Mouse (Mus musculus): ENCODE data around the gene Def6. TPM values are rescaled to one million over a fixed set of nuclear protein-coding genes. Genes with fewer than 3 reads are reported as not detected.

Def6 gene
- polyA plus RNA-seq, 1 experiment from 2014 or later, result 5.6 TPM

DNA sequence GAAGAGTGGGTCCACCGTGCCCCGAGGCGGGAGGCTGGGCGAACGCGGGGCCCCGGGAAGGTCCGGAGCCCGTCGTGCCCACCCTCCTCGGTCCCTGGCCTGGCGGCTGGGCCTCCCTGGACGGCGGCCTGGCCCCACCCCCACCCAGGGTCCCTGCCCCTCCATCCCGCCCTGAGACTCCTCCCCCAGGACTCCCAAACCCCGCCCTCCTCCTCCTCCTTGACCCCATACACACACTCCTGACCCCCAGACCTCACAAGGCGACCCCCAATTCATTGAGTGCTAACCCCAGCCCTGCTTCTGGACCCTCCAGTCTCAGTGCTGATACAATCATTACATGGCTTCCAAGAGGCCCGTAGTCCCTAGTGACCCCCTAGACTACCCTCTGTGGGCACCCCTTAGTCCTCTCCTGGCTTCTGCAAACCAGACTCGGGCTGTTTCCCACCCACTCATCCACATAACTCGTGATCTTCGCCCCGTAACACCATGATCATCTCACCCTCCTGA lies 30.0 kb upstream of the Def6 start:
- Histone ChIP-seq H3K4me3 (ENCODE audit: low read depth, low read length) (peak overlapping the region; percentile 76), H3K27ac (replicated peaks; ENCODE audit: low read depth, low read length) (peak overlapping the region; percentile 92), H3K9me3 (ENCODE audit: control insufficient read depth, low read length) (no peaks in the 10 kb centered on the region), H3K4me2 (ENCODE audit: low read depth, severe bottlenecking) (peak overlapping the region; percentile 99), H3K36me3 (ENCODE audit: control insufficient read depth, insufficient read depth, low read length) (no peaks in the 10 kb centered on the region), H3K9ac (ENCODE audit: low read length) (peak overlapping the region; percentile 92), H3K27me3 (ENCODE audit: control insufficient read depth, insufficient read depth, low read length) (no peaks in the 10 kb centered on the region), H3K4me1 (ENCODE audit: control insufficient read depth, insufficient read depth, low read length) (peaks cover 10% of the 10 kb centered on the region)
- 9% methylated on average over 21 of the region's 22 CpGs for WGBS
- ATAC-seq (ENCODE audit: insufficient number of reproducible peaks, low FRiP score, low TSS enrichment, low read depth), result peak; percentile 52
- peak; percentile 78 for DNase-seq (ENCODE audit: low spot score)

DNA sequence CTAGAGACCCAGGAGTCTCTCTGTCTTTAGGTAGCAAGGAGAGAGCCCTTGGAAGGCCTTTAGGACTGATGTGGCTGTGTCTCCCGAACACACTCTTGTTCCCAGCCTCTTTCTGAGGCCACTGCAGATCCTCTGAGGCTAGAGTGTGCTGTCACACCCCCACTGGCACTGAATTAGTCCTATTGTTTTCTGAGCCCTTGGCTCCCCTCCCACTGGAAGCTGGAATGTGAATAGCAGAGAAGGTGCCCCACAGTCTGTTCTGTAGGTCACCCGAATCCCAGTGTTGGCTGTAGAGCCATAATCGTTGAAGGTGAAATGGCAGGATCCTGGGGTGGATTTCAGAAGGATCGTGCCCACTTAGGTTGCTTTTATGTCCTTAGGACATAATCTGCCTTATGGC lies 27.2 kb upstream of the Def6 start:
- Histone ChIP-seq H3K4me2 (ENCODE audit: low read depth, severe bottlenecking) (no peak overlapping the region), H3K9ac (ENCODE audit: low read length) (no peak overlapping the region)
- WGBS, result 71% methylated on average over 4 of the region's 4 CpGs

DNA sequence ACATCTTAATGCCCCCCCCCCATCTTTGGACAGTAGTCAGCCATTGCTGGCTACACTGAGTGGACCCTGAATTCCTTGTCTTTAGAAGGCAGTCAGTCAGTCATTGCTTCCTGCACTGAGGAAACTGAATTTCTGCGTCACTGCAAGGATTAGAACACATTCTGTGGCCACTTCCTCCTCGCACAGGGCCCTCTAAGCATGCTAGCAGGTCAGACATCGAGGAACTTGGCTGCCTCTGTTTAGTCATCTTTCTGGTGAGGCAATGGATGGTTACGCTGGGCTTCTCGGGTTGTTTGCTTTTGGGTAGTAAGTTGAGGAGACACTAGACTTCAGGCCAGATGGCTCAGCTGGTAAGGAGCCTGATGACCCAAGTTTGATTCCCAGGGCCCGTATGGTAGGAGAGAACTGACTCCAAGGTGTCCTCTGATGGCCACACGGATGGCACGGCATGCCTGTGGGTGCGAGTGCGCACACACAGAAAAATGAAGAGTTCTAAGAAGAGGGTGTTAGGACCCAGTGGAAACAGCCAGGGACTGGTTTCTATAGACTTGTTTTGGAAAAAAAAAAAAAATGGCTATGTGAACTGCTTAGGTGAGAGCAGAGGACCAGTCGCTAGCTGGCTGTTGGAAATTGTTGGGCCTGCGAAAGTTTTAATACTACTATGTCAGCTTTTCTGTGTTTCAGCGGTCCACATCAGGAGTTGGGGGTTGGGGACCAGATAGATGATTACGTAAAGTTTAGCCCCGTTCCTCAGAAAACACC lies 26.6 kb upstream of the Def6 start:
- H3K27me3 ChIP-seq (ENCODE audit: control insufficient read depth, insufficient read depth, low read length), result no peaks in the 10 kb centered on the region
- ATAC-seq (ENCODE audit: insufficient number of reproducible peaks, low FRiP score, low TSS enrichment, low read depth) (no peak), DNase-seq (ENCODE audit: low spot score) (no peak)
- 88% methylated on average over 15 of the region's 15 CpGs for WGBS
- no peak overlapping the region for H3K4me2 ChIP-seq (ENCODE audit: low read depth, severe bottlenecking)
- H3K36me3 ChIP-seq (ENCODE audit: control insufficient read depth, insufficient read depth, low read length), result no peaks in the 10 kb centered on the region
- no peak overlapping the region for H3K4me3 ChIP-seq (ENCODE audit: low read depth, low read length)
- no peaks in the 10 kb centered on the region for H3K9me3 ChIP-seq (ENCODE audit: control insufficient read depth, low read length)
- H3K27ac ChIP-seq (replicated peaks; ENCODE audit: low read depth, low read length), result no peak overlapping the region
- H3K4me1 ChIP-seq (ENCODE audit: control insufficient read depth, insufficient read depth, low read length), result peaks cover 7% of the 10 kb centered on the region
- no peak overlapping the region for H3K9ac ChIP-seq (ENCODE audit: low read length)

More for the DNA sequence above, 27.2 kb upstream of the Def6 start:
- Histone ChIP-seq H3K27ac (replicated peaks; ENCODE audit: low read depth, low read length) (no peak overlapping the region), H3K36me3 (ENCODE audit: control insufficient read depth, insufficient read depth, low read length) (no peaks in the 10 kb centered on the region), H3K9me3 (ENCODE audit: control insufficient read depth, low read length) (no peaks in the 10 kb centered on the region), H3K4me3 (ENCODE audit: low read depth, low read length) (no peak overlapping the region), H3K27me3 (ENCODE audit: control insufficient read depth, insufficient read depth, low read length) (no peaks in the 10 kb centered on the region), H3K4me1 (ENCODE audit: control insufficient read depth, insufficient read depth, low read length) (peaks cover 7% of the 10 kb centered on the region)
- ATAC-seq (ENCODE audit: insufficient number of reproducible peaks, low FRiP score, low TSS enrichment, low read depth), result no peak
- no peak for DNase-seq (ENCODE audit: low spot score)

DNA sequence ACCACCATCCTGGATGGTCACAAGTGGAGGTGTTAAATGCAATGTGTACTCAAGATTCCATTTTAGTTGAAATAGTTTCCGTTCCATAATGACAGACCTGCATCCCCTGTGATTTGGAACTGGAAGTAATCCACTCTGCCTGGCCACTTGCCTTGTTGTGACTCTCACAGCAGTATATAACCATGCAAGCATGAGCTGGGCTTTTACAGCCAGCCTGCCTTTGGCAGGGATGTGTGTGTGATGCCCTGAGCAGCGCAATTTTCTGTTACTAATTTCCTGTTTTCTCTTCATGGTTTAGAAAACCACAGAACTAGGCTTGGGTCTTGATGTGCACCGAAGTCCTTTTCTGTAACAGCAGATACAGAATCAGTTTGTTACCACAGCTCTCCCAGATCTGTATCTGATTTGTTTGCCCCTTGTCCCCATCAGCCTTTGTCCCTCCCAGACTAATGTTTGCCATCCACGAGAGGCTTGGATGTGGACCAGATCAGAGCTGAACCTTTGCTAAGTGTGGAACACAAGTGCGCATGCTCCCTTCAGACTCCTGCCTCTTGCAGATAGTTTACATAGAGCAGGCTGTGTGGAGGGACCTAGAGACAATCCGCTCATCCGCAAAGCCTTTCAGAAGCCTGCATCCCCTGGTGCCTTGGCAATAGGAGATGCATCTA lies 22.5 kb upstream of the Def6 start:
- Histone ChIP-seq H3K9ac (ENCODE audit: low read length) (no peak overlapping the region), H3K4me3 (ENCODE audit: low read depth, low read length) (no peak overlapping the region), H3K36me3 (ENCODE audit: control insufficient read depth, insufficient read depth, low read length) (no peaks in the 10 kb centered on the region; the same call in 1 of the 2 replicates), H3K27ac (replicated peaks; ENCODE audit: low read depth, low read length) (no peak overlapping the region), H3K4me1 (ENCODE audit: control insufficient read depth, insufficient read depth, low read length) (no peaks in the 10 kb centered on the region), H3K9me3 (ENCODE audit: control insufficient read depth, low read length) (no peaks in the 10 kb centered on the region), H3K27me3 (ENCODE audit: control insufficient read depth, insufficient read depth, low read length) (no peaks in the 10 kb centered on the region), H3K4me2 (ENCODE audit: low read depth, severe bottlenecking) (no peak overlapping the region)
- WGBS, result 85% methylated on average over 7 of the region's 7 CpGs
- DNase-seq (ENCODE audit: low spot score) (no peak), ATAC-seq (ENCODE audit: insufficient number of reproducible peaks, low FRiP score, low TSS enrichment, low read depth) (no peak)

DNA sequence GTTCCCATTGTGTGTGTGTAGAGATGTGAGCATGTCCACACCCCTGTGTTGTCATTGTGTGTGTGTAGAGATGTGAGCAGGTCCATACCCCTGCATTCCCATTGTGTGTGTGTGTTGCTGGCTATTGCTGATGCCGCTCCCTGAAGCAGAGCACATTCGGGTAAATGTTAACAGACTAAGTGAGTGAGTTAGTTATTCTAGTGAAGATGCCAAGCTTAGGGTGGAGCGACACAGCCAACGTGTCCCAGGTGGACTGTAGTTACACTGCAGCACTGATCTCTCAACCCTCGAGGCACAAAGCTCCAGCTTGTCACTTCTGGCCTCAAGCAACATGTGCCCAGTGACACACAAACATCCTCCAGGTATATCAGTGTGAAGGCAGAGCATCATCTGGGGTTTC lies 19.3 kb upstream of the Def6 start:
- Histone ChIP-seq H3K9me3 (ENCODE audit: control insufficient read depth, low read length) (no peaks in the 10 kb centered on the region), H3K27me3 (ENCODE audit: control insufficient read depth, insufficient read depth, low read length) (no peaks in the 10 kb centered on the region), H3K36me3 (ENCODE audit: control insufficient read depth, insufficient read depth, low read length) (peaks cover 5% of the 10 kb centered on the region; the same call in 1 of the 2 replicates), H3K9ac (ENCODE audit: low read length) (no peak overlapping the region), H3K4me2 (ENCODE audit: low read depth, severe bottlenecking) (no peak overlapping the region), H3K4me3 (ENCODE audit: low read depth, low read length) (no peak overlapping the region), H3K4me1 (ENCODE audit: control insufficient read depth, insufficient read depth, low read length) (no peaks in the 10 kb centered on the region), H3K27ac (replicated peaks; ENCODE audit: low read depth, low read length) (no peak overlapping the region)
- ATAC-seq (ENCODE audit: insufficient number of reproducible peaks, low FRiP score, low TSS enrichment, low read depth), result no peak
- WGBS, result 89% methylated on average over 5 of the region's 5 CpGs
- DNase-seq (ENCODE audit: low spot score), result no peak

DNA sequence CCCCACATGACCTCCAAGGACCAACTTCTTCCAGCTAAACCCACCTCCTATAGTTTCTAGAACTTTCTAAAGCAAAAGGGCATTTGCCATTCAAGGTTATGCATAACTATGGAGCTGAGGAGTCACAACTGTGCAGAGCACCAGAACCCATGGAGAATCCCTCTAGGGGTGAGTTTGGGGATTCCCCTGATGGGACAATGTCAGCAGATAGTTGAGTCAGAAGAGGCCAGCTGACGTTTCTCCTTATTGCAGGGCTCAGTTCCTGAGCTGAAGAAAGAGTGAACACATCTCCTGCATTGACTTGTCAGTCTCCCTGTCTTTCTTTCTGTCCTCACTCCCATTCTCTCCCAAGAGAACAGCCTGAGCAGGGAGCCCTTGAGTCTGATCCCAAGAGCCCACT lies 14.8 kb upstream of the Def6 start:
- DNase-seq (ENCODE audit: low spot score) (no peak), ATAC-seq (ENCODE audit: insufficient number of reproducible peaks, low FRiP score, low TSS enrichment, low read depth) (no peak)
- WGBS, result 79% methylated on average over 1 of the region's 1 CpGs
- H3K9ac ChIP-seq (ENCODE audit: low read length), result no peak overlapping the region
- H3K27ac ChIP-seq (replicated peaks; ENCODE audit: low read depth, low read length), result no peak overlapping the region
- H3K9me3 ChIP-seq (ENCODE audit: control insufficient read depth, low read length), result no peaks in the 10 kb centered on the region
- no peaks in the 10 kb centered on the region for H3K4me1 ChIP-seq (ENCODE audit: control insufficient read depth, insufficient read depth, low read length)
- H3K36me3 ChIP-seq (ENCODE audit: control insufficient read depth, insufficient read depth, low read length), result peaks cover 12% of the 10 kb centered on the region; the same call in 1 of the 2 replicates
- H3K4me3 ChIP-seq (ENCODE audit: low read depth, low read length), result no peak overlapping the region
- no peaks in the 10 kb centered on the region for H3K27me3 ChIP-seq (ENCODE audit: control insufficient read depth, insufficient read depth, low read length)
- H3K4me2 ChIP-seq (ENCODE audit: low read depth, severe bottlenecking), result no peak overlapping the region

DNA sequence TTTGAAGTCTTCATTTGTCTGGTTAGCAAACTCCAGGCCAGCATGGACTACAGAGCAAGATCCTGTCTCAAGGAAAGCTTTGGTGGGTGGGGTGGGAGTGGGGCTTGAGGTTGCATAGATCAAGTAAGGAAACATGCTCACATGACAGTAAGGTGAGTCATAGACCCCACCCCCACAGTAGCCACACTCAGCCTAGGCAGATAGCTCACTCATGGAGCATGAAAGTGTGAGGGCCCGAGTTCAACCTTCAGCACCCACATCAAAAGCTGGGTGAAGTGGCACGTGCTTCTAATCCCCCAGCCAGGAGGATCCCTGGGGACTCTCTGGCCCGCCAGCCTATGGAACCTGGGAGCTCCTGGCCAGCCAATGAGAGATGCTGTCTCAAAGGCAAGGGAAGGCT lies 14.0 kb upstream of the Def6 start:
- ATAC-seq (ENCODE audit: insufficient number of reproducible peaks, low FRiP score, low TSS enrichment, low read depth) (no peak), DNase-seq (ENCODE audit: low spot score) (no peak)
- 91% methylated on average over 3 of the region's 3 CpGs for WGBS
- Histone ChIP-seq H3K9me3 (ENCODE audit: control insufficient read depth, low read length) (no peaks in the 10 kb centered on the region), H3K9ac (ENCODE audit: low read length) (no peak overlapping the region), H3K36me3 (ENCODE audit: control insufficient read depth, insufficient read depth, low read length) (peaks cover 17% of the 10 kb centered on the region), H3K27ac (replicated peaks; ENCODE audit: low read depth, low read length) (no peak overlapping the region), H3K27me3 (ENCODE audit: control insufficient read depth, insufficient read depth, low read length) (no peaks in the 10 kb centered on the region), H3K4me2 (ENCODE audit: low read depth, severe bottlenecking) (no peak overlapping the region), H3K4me1 (ENCODE audit: control insufficient read depth, insufficient read depth, low read length) (no peaks in the 10 kb centered on the region), H3K4me3 (ENCODE audit: low read depth, low read length) (no peak overlapping the region)

DNA sequence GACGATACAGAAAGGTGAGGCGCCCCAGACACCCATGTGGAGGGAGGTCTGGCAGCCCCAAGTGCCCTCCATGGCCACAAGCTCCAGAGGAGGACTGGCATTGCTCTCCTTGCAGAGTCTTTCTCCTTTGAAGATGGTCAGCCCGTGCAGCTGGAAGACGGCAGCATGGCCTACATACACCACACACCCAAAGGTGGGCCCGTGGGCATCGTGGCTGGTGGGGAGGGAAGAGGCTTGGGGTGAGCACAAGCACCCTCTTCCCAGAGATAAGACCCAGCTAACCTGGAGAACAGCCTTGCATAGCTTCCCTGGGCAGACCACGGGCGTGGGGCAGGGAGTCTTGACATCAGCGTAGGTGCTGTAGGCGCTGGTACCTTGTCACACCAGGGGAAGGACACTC lies 12.5 kb upstream of the Def6 start:
- Histone ChIP-seq H3K9me3 (ENCODE audit: control insufficient read depth, low read length) (no peaks in the 10 kb centered on the region), H3K4me3 (ENCODE audit: low read depth, low read length) (no peak overlapping the region), H3K27me3 (ENCODE audit: control insufficient read depth, insufficient read depth, low read length) (no peaks in the 10 kb centered on the region), H3K27ac (replicated peaks; ENCODE audit: low read depth, low read length) (no peak overlapping the region), H3K4me1 (ENCODE audit: control insufficient read depth, insufficient read depth, low read length) (no peaks in the 10 kb centered on the region), H3K36me3 (ENCODE audit: control insufficient read depth, insufficient read depth, low read length) (peaks cover 17% of the 10 kb centered on the region), H3K4me2 (ENCODE audit: low read depth, severe bottlenecking) (no peak overlapping the region), H3K9ac (ENCODE audit: low read length) (no peak overlapping the region)
- ATAC-seq (ENCODE audit: insufficient number of reproducible peaks, low FRiP score, low TSS enrichment, low read depth) (no peak), DNase-seq (ENCODE audit: low spot score) (no peak)
- WGBS, result 93% methylated on average over 10 of the region's 10 CpGs

All from limb, embryonic 11.5 days (tissue).